1 mouse cellular context compared by ENCODE assay signal in the genomic region with DNA sequence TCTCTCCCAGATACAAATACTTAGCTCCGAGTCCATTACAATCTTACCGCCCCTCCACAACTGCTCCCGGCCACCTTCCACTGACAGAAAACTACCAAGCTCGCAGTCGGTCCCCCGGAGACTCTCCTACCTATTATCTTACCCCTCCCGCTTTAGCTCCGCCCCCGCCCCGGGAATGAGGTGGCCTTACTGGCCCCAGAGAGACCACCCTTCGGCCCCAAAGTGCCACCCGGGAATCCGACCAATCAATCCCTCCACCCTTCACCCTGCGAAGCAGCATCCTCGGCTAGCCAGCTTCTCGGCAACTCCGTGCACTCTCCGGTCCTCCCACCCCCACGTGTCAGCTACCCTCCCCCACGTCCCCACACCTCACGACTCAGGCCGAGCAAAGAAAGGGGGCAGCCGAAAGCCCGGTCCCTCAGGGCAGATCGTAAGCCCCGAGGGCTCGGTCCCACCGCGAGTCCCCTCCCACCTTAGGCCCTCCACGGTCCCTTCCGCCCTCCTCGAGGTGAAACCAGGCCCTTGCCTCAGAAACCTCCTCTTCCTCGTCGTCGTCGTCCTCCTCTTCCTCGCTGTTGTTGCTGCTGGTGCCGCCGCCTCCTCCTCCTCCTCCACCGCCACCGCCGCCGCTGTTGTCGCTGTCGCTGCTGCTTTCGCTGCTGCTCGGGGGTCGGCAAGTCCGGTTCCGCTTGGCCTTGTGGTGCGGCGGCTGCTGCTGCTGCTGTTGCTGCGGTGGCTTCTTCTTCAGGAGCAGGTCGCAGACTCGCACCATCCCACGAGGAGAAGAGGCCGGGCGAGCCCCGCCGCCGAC.
TF ChIP-seq lines count a peak whose summit lies in the region.

No protein-coding gene starts in this region.

TF ChIP-seq in myocyte, 11 proteins besides CTCF, POLR2A, EP300 and RAD21 (continued from another document):
- TF ChIP-seq POLR2AphosphoS2 (IDR thresholded peaks at IDR 0.05; ENCODE audit: insufficient read length, low read depth) (no peak), E2F4 (IDR thresholded peaks at IDR 0.05; ENCODE audit: insufficient read depth) (no peak), TCF3 (IDR thresholded peaks at IDR 0.05; ENCODE audit: insufficient read length, low read depth) (no peak), REST (IDR thresholded peaks at IDR 0.05; ENCODE audit: insufficient read depth, insufficient read length) (no peak)
TF ChIP-seq in myocyte: peak in this region for 0.
